Mouse (Mus musculus) kidney, adult 18-20 months (tissue): Measurements from ENCODE around the gene Rhot1.
A peak's percentile ranks its signal among the peaks of the same experiment; 100 is the strongest.

Experiments
- DNase-seq: peaks from one replicate; pipeline ENCODE4 v3.0.0; 2021

Rhot1 gene

GRCm38 (mm10) chr11:80291004-80291403 lies 82.2 kb downstream of the Rhot1 start:
- no peak for DNase-seq

GRCm38 (mm10) chr11:80292463-80292862 lies 83.6 kb downstream of the Rhot1 start:
- no peak for DNase-seq

- no peak for DNase-seq
These were observed 86.2 kb downstream of the Rhot1 start for GRCm38 (mm10) chr11:80295066-80295465.

GRCm38 (mm10) chr11:80295785-80296184 lies 87.0 kb downstream of the Rhot1 start:
- no peak for DNase-seq

GRCm38 (mm10) chr11:80299513-80300235 lies 90.9 kb downstream of the Rhot1 start:
- DNase-seq, result no peak

GRCm38 (mm10) chr11:80300551-80301315 lies 91.9 kb downstream of the Rhot1 start, which contains the start of gene Rhbdl3:
TSS of gene Rhbdl3 (plus strand) at chr11:80300912.
- peak; percentile 58 for DNase-seq

DNA sequence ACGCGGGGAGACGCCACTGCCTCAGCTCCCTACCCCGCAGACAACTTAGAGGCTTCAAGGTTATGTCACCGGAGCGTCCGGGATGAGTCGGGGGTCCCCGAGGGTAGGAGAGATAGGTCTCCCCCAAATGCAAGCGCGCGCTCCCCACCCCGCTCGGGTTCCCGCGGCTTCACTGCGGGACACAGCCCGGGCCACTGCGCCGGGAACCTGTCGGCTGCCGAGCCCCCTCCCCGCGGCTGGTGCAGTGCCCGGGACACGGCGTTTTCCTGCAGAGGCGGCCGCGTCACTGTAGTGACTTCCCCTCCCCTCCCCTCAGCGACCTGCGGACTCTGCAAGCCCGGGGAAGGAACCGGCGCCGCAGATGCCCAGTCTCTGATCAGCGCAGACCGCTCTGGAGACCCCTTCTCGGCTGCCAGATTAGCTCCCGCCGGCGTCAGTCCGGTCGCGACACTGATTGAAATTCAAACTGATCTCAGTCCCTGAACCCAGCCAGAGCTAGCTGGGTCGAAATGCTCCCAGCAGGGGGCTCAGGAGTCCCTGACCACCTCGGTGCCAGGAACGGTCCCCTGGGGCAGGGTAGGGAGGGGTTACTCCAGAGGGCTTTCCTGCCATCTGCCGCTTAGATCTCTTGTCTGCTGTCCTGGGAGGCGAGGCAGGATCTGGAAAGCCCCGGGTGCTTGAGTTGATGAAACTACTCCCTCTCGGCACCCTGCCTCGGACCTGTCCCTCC lies 92.7 kb downstream of the Rhot1 start:
- peak; percentile 47 for DNase-seq

GRCm38 (mm10) chr11:80302046-80302390 lies 93.2 kb downstream of the Rhot1 start:
- no peak for DNase-seq

- peak; percentile 77 for DNase-seq
These were observed 93.7 kb downstream of the Rhot1 start for GRCm38 (mm10) chr11:80302536-80302935.

DNA sequence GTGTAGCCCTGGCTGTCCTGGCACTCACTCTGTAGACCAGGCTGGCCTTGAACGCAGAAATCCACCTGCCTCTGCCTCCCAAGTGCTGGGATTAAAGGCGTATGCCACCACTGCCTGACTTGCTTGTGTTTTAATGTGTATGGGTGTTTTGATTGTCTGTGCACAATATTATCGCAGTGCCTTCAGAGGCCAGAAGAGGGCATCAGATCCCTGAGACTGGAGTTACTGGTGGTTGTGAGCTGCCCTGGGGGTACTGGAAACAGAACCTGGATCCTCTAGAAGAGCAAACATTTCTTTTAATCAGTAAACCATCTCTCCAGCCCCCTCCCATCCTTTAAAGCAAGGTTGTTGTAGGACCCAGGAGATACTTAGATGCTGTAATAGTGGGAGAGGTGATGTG lies 94.9 kb downstream of the Rhot1 start:
- no peak for DNase-seq

DNA sequence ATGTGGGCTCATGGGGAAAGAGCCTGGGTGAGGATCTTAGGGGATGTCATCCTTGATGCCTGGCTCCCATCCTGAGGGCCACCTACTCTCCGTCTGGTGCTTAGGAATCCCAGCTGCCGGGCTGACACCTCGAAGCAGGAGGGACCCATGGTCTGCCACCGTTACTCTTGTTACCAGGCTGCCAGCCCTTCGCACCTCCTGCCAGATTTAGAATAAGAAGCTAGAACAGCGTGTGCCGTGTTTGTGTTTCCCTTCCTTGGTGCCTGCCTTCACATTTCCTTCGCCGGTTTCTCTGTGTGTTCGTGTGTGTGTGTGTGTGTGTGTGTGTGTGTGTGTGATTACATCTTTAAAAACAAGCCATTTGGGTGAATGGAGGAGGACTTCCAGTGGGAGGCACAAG lies 96.0 kb downstream of the Rhot1 start:
- DNase-seq, result no peak

DNA sequence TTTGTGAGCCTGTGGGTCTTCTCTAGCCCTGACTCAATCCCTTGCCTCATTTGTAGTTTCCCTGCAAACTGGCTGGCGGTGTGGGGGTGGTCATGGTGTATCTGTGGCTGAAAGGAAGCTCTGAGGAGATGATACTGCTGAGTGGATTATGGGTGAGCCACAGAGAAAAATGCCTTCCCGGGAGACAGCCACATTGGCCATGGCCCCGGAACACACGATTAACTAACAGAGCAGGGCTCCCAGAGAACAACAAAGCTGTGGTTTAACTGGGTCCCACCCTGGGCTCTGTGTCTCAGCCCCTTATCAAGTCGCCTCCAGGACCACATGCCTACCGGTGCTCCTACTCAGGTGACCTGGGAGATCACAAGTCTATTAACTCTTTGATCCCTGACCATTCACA lies 99.7 kb downstream of the Rhot1 start:
- DNase-seq, result no peak

DNA sequence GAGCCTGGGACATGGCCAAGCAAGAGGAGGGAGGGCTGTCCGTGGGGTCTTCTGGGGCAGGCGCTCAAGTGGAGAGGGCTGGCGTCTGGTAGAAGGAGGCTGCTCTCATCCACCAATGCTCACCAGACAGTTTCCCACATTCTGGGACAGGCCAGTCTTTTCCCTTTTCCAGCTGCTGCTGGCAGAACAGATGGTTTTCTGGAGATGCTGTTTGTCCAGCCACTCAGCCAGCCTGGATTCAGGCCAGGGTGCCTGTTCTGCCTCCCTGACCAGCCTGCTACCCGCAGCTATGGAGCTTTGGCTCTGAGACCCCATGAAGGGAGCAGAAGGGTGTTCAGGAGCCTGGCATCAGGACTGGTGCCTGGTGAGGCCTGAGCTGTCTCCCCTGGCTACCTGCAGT lies 102.5 kb downstream of the Rhot1 start:
- no peak for DNase-seq

DNA sequence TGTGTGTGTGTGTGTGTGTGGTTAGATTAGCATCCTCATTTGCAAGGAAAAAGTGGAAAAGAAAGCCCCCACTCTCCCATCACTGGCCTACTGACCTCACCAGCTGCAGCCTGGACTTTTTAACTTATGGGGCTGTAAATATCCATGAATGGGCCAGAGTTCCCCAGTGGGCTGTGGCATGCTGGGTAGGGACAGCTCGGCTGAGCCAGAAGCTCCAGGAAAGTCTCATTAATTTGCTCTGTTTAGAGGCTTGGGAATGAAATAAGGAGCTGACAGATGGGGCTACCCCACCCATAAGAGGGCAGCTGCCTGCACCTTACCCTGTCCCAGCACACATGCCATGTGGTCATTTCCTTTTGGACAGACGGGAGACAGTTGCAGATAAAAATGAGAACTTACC lies 103.2 kb downstream of the Rhot1 start:
- no peak for DNase-seq

DNA sequence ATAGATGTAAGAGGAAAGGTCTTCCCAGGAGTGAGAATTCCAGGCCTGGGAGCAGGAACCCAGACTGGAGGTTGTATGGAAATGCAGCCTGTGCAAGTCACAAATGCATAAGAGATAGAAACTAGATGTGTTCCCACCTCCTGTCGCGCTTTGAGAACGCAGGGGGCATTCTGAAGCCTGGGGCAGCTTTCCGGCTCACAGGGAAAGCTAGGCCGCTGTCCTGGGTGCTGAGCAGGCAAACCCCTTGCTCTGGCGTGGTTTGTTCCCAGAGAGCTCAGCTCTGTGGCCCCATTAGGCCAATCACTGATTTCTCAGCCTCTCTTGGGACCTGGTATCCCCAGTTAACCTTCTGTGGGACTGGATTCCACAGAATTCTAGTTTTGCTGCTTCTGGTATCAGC lies 103.7 kb downstream of the Rhot1 start:
- DNase-seq, result no peak

- DNase-seq, result no peak
These were observed 104.6 kb downstream of the Rhot1 start for GRCm38 (mm10) chr11:80313462-80313861.

DNA sequence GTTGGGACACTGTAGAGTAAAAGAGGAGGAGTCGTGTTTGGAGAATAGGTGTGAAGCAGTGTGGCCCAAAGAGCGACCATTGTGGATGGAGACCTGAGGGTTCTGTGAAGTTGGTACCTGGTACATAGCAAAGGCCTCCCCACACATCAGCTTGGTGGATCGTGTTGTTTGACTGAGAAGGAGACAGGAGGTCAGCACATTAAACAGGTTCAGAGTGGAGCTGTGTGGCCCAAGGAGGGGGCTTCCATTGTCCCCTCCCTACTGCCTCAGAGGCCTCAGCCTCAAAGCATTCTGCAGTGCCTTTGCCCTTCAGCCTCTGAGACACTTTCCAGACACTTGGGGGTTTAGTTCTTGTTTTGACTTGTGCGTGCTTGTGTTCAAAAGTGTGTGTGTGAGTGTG lies 105.1 kb downstream of the Rhot1 start:
- no peak for DNase-seq

GRCm38 (mm10) chr11:80315743-80316639 lies 107.2 kb downstream of the Rhot1 start:
- no peak for DNase-seq
